Mouse (Mus musculus) forebrain, postnatal 0 days (tissue): ENCODE results near the gene Ccdc3. TPM values are rescaled to one million over a fixed set of nuclear protein-coding genes. Genes with fewer than 3 reads are reported as not detected.
A peak's percentile ranks its signal among the peaks of the same experiment; 100 is the strongest.
"Not testable (repeated sequence)": the region's sequence is repeated elsewhere in the genome, so short reads cannot be mapped to it uniquely, and the experiment has no call there.

Source experiments
- ATAC-seq: fragments of 200-750 bp; cut with Nextera tagmentation; 2 replicates; pipeline ENCODE4 v1.8.0; 2017; ENCODE audit warnings: mild to moderate bottlenecking, moderate library complexity
- DNase-seq: peaks from one replicate; pipeline ENCODE4 v3.0.0-alpha.2; 2015
- H3K27ac ChIP-seq: fragments of 300-500 bp; sonication (generic); 2 replicates; pipeline ENCODE4 v1.5.1; 2014; ENCODE audit warnings: low read depth, mild to moderate bottlenecking, antibody characterized with exemption, low read length, moderate library complexity, mixed read lengths
- H3K27me3 ChIP-seq: fragments of 300-500 bp; sonication (generic); 2 replicates; pipeline ENCODE4 v1.6.1; 2014; ENCODE audit warnings: mild to moderate bottlenecking, low read length, mixed read lengths; ENCODE audit not compliant: insufficient read depth
- H3K36me3 ChIP-seq: fragments of 300-500 bp; sonication (generic); 2 replicates; pipeline ENCODE4 v1.6.1; 2014; ENCODE audit warnings: mild to moderate bottlenecking, moderate library complexity; ENCODE audit not compliant: insufficient read depth
- H3K4me1 ChIP-seq: fragments of 300-500 bp; sonication (generic); 2 replicates; pipeline ENCODE4 v1.6.1; 2014; ENCODE audit warnings: antibody characterized with exemption; ENCODE audit not compliant: insufficient read depth
- H3K4me2 ChIP-seq: fragments of 300-500 bp; sonication (generic); 2 replicates; pipeline ENCODE4 v1.6.1; 2014; ENCODE audit warnings: low read depth, mild to moderate bottlenecking, moderate library complexity
- H3K4me3 ChIP-seq: fragments of 300-500 bp; sonication (generic); 2 replicates; pipeline ENCODE4 v1.5.1; 2014; ENCODE audit warnings: low read depth, low read length, mixed read lengths
- H3K9ac ChIP-seq: fragments of 300-500 bp; sonication (generic); 2 replicates; pipeline ENCODE4 v1.6.1; 2014; ENCODE audit warnings: mild to moderate bottlenecking
- H3K9me3 ChIP-seq: fragments of 300-500 bp; sonication (generic); 2 replicates; pipeline ENCODE4 v1.6.1; 2016; ENCODE audit warnings: low read length
- CTCF ChIP-seq: sonication (generic); IDR thresholded peaks from 2 replicates; pipeline ENCODE4 v1.5.1; 2016; ENCODE audit warnings: antibody characterized with exemption, control low read depth, low read depth
- WGBS: fragments of 180-500 bp; shearing (Covaris S2); extraction: QIAGEN DNeasy Blood & Tissue Kit; methylation state at CpG from one replicate; pipeline ENCODE4 v1.1.7; 2014; 5-methylcytosine and 5-hydroxymethylcytosine counted together
- polyA plus RNA-seq: library from polyadenylated mRNA; unstranded; fragments of >200 nt; fragmentation: Nextera tagmentation; extraction: Ambion mirVana; gene quantifications from 2 replicates; pipeline ENCODE4 v1.2.1, GENCODE M21; 2015
- total RNA-seq: library from RNA; depleted of rRNA; stranded (reverse); fragments of >200 nt; gene quantifications from 2 replicates; pipeline ENCODE4 v1.2.3, GENCODE M21; 2014; rRNA removed

The Ccdc3 gene
- total and polyA plus RNA-seq, 2 experiments from 2014 or later, result 4.7 to 9.2 TPM

- no peak for TF ChIP-seq CTCF
Measured at GRCm38 (mm10) chr2:5237870-5238269, 100.3 kb downstream of the Ccdc3 start.

GRCm38 (mm10) chr2:5239492-5239891 is 101.9 kb downstream of the Ccdc3 start:
- no peak for TF ChIP-seq CTCF
- WGBS, result 79% methylated on average over 4 of the region's 4 CpGs
- Histone ChIP-seq H3K4me1 (peaks cover 8% of the 10 kb centered on the region), H3K4me3 (no peak overlapping the region), H3K27ac (no peak overlapping the region), H3K9me3 (no peaks in the 10 kb centered on the region), H3K36me3 (no peaks in the 10 kb centered on the region), H3K4me2 (no peak overlapping the region), H3K27me3 (no peaks in the 10 kb centered on the region), H3K9ac (no peak overlapping the region)
- no peak for DNase-seq
- ATAC-seq, result no peak

More at GRCm38 (mm10) chr2:5237870-5238269, 100.3 kb downstream of the Ccdc3 start:
- WGBS, result 60% methylated on average over 5 of the region's 5 CpGs
- Histone ChIP-seq H3K27ac (no peak overlapping the region), H3K9me3 (no peaks in the 10 kb centered on the region), H3K4me3 (no peak overlapping the region), H3K9ac (no peak overlapping the region), H3K27me3 (no peaks in the 10 kb centered on the region), H3K36me3 (no peaks in the 10 kb centered on the region), H3K4me2 (no peak overlapping the region), H3K4me1 (peaks cover 8% of the 10 kb centered on the region)
- DNase-seq (no peak), ATAC-seq (no peak)

- Histone ChIP-seq H3K9me3 (no peaks in the 10 kb centered on the region), H3K4me2 (no peak overlapping the region), H3K27ac (0 out of 2 replicates have a peak overlapping the region, but pooled peaks have one; percentile 43), H3K4me1 (peaks cover 8% of the 10 kb centered on the region), H3K9ac (no peak overlapping the region), H3K36me3 (no peaks in the 10 kb centered on the region), H3K27me3 (no peaks in the 10 kb centered on the region), H3K4me3 (no peak overlapping the region)
- 27% methylated on average over 6 of the region's 6 CpGs for WGBS
- ATAC-seq (peak; percentile 84), DNase-seq (peak; percentile 90)
- TF ChIP-seq CTCF, result 0 out of 2 replicates have a peak, but pooled peaks have one; percentile 6
Measured at GRCm38 (mm10) chr2:5241469-5241897, 103.9 kb downstream of the Ccdc3 start.

- ATAC-seq, H3K9me3 ChIP-seq, H3K36me3 ChIP-seq, H3K4me2 ChIP-seq, H3K4me3 ChIP-seq, H3K27ac ChIP-seq, DNase-seq, H3K27me3 ChIP-seq, H3K4me1 ChIP-seq, H3K9ac ChIP-seq: not testable (repeated sequence)
- 98% methylated on average over 6 of the region's 6 CpGs for whole genome bisulfite sequencing
Measured at GRCm38 (mm10) chr2:5249199-5249598, 111.6 kb downstream of the Ccdc3 start.

GRCm38 (mm10) chr2:5249969-5250368 is 112.4 kb downstream of the Ccdc3 start:
- no peak overlapping the region; the same call in 1 of the 2 replicates for H3K27ac ChIP-seq
- H3K4me3 ChIP-seq, result no peak overlapping the region
- H3K36me3 ChIP-seq, result no peaks in the 10 kb centered on the region
- WGBS, result 46% methylated on average over 12 of the region's 12 CpGs
- ATAC-seq (peak; percentile 93), DNase-seq (peak; percentile 94)
- H3K4me2 ChIP-seq, result no peak overlapping the region
- no peaks in the 10 kb centered on the region for H3K4me1 ChIP-seq
- H3K9ac ChIP-seq, result no peak overlapping the region
- no peaks in the 10 kb centered on the region for H3K27me3 ChIP-seq
- peak; percentile 73 for TF ChIP-seq CTCF
- no peaks in the 10 kb centered on the region for H3K9me3 ChIP-seq

GRCm38 (mm10) chr2:5258250-5258649 is 120.7 kb downstream of the Ccdc3 start:
- ATAC-seq (no peak), DNase-seq (no peak)
- TF ChIP-seq CTCF, result no peak
- Histone ChIP-seq H3K27ac (no peak overlapping the region), H3K9ac (no peak overlapping the region), H3K4me2 (no peak overlapping the region), H3K4me1 (no peaks in the 10 kb centered on the region), H3K9me3 (no peaks in the 10 kb centered on the region), H3K4me3 (no peak overlapping the region), H3K27me3 (no peaks in the 10 kb centered on the region), H3K36me3 (no peaks in the 10 kb centered on the region)
- 93% methylated on average over 3 of the region's 3 CpGs for whole genome bisulfite sequencing

GRCm38 (mm10) chr2:5262279-5262678 is 124.7 kb downstream of the Ccdc3 start:
- Histone ChIP-seq H3K4me2 (no peak overlapping the region), H3K27me3 (no peaks in the 10 kb centered on the region), H3K36me3 (no peaks in the 10 kb centered on the region), H3K4me1 (no peaks in the 10 kb centered on the region), H3K9ac (no peak overlapping the region), H3K9me3 (no peaks in the 10 kb centered on the region), H3K4me3 (no peak overlapping the region), H3K27ac (no peak overlapping the region)
- no peak for TF ChIP-seq CTCF
- 42% methylated on average over 2 of the region's 2 CpGs for WGBS
- peak; percentile 38 for DNase-seq
- no peak; the same call in 1 of the 2 replicates for ATAC-seq

- Histone ChIP-seq H3K36me3 (no peaks in the 10 kb centered on the region), H3K9ac (no peak overlapping the region), H3K4me1 (no peaks in the 10 kb centered on the region), H3K27me3 (no peaks in the 10 kb centered on the region), H3K4me2 (no peak overlapping the region), H3K9me3 (no peaks in the 10 kb centered on the region), H3K27ac (no peak overlapping the region), H3K4me3 (no peak overlapping the region)
- ATAC-seq (no peak), DNase-seq (no peak)
- 81% methylated on average over 2 of the region's 2 CpGs for WGBS
- no peak for TF ChIP-seq CTCF
Measured at GRCm38 (mm10) chr2:5267980-5268379, 130.4 kb downstream of the Ccdc3 start.

Other genes with a start within 250 kb of the Ccdc3 start
- gene Phyh, start 218.8 kb upstream of the Ccdc3 start, total RNA-seq, result 43.3 and 46.7 TPM in 2 replicates
- 65.7 and 80.5 TPM in 2 replicates for gene Phyh, start 218.8 kb upstream of the Ccdc3 start, polyA plus RNA-seq
- gene Ucma, start 161.7 kb upstream of the Ccdc3 start, total RNA-seq, result 1.2 TPM in 1 of 2 replicates, not detected in the other
- gene Ucma, start 161.7 kb upstream of the Ccdc3 start, polyA plus RNA-seq, result 0.27 and 0.45 TPM in 2 replicates
- 2.0 and 2.3 TPM in 2 replicates for gene Mcm10, start 125.0 kb upstream of the Ccdc3 start, total RNA-seq
- 1.9 and 2.0 TPM in 2 replicates for gene Mcm10, start 125.0 kb upstream of the Ccdc3 start, polyA plus RNA-seq
- gene Optn, start 73.7 kb upstream of the Ccdc3 start, total RNA-seq, result 24.1 and 25.1 TPM in 2 replicates
- gene Optn, start 73.7 kb upstream of the Ccdc3 start, polyA plus RNA-seq, result 12.5 and 16.7 TPM in 2 replicates